In the genomic region with DNA sequence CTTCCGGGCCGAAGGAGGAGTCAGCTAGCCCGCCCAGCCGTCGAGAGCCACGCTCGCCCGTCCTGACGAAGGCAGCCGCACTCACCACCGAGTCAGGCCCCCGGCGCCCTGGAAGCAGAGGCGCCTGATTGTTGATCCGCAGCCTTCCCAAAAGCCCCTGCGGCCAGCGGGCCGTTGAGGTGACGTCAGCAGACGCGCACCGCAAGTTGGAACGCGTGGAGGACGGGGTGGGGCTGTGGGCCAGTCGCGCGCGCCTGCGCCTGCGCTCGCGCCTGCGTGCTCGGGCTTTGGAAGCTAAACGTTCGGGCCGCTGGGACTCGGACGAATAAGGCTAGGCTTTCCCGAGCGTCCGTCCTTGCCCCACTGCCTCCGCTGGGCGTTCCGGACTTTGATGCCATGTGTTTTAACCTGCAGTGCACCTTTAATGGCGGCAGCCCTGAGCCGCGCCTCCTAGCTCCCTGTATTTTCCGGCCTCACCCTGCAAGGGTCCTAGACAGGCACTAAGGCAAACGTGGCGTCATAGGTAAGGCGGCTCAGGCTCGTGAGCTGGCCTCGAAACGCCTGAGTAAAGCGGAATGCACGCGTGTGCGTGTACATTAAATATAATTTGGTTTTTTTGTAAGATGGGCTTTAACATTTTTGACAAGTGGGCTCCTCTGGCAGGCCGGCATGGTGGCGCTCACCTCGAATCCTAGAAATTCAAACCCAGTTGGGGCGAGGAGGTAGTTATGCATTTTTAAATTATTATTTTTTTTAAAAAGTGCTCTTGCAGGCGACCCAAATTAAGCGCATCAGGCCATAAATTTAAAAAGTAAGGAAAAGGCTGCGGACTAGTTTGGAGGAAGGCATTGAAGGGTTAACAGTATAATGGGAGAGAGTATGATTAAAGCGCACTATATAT, we compare ENCODE assay signal across 7 mouse cellular contexts. TPM values are rescaled to one million over a fixed set of nuclear protein-coding genes. Genes with fewer than 3 reads are reported as not detected.
DNase-seq lines count a peak whose midpoint lies in the region; ATAC-seq lines count a peak whose summit lies in the region.

A gene (minus strand): TSS at position 160 of the 901 bp plus-strand sequence.

- WGBS in intestine, embryonic 15.5 days = under 1% methylated on average over 68 of the region's 68 CpGs
- under 1% methylated on average over 68 of the region's 68 CpGs for WGBS in midbrain, embryonic 10.5 days

- peaks cover 6% of the 10 kb centered on the region; the same call in 1 of the 2 replicates for H3K4me1 ChIP-seq in intestine, embryonic 15.5 days (replicated peaks)
- peaks cover 26% of the 10 kb centered on the region for H3K4me1 ChIP-seq in midbrain, embryonic 10.5 days

- H3K36me3 ChIP-seq in intestine, embryonic 15.5 days = 0 out of 2 replicates have a peak, but pooled peaks cover 3% of the 10 kb centered on the region
- H3K36me3 ChIP-seq in midbrain, embryonic 10.5 days = peaks cover 22% of the 10 kb centered on the region

- H3K27ac ChIP-seq in intestine, embryonic 15.5 days = peak within 1 kb of the TSS; percentile 99
- peak within 1 kb of the TSS; percentile 97 for H3K27ac ChIP-seq in midbrain, embryonic 10.5 days (replicated peaks)

- no peaks in the 10 kb centered on the region for H3K27me3 ChIP-seq in intestine, embryonic 15.5 days (replicated peaks)
- H3K27me3 ChIP-seq in midbrain, embryonic 10.5 days (ENCODE audit: low read depth, poor library complexity, severe bottlenecking) = no peaks in the 10 kb centered on the region

- H3K9ac ChIP-seq in intestine, embryonic 15.5 days = peak within 1 kb of the TSS; percentile 81

- peak within 1 kb of the TSS; percentile 59 for H3K4me2 ChIP-seq in intestine, embryonic 15.5 days (replicated peaks)

- ATAC-seq in intestine, embryonic 15.5 days = peak; percentile 98

- intact Hi-C loops in gastrocnemius, postnatal 36 days (cut with DNase I) = loop anchor here (2.0 kb wide), 1 partner anchor 72 kb away; a partner anchor contains a TSS
- intact Hi-C loops in left cerebral cortex, postnatal 25 days (cut with DNase I) = loop anchor here (1.0 to 10.0 kb wide), 4 partner anchors 73 to 652 kb away; a partner anchor contains a TSS

- peak within 1 kb of the TSS; percentile 62 for H3K4me3 ChIP-seq in intestine, embryonic 15.5 days (replicated peaks)
- H3K4me3 ChIP-seq in midbrain, embryonic 10.5 days = peak within 1 kb of the TSS; percentile 68

- H3K9me3 ChIP-seq in intestine, embryonic 15.5 days = no peaks in the 10 kb centered on the region
- no peaks in the 10 kb centered on the region for H3K9me3 ChIP-seq in midbrain, embryonic 10.5 days (replicated peaks)

- DNase-seq in adrenal gland, adult 2 months = peak; percentile 98
- peak; percentile 97 for DNase-seq in embryo, embryonic 11.5 days (ENCODE audit: low read depth, low spot score)
- peak; percentile 91 to 93 for DNase-seq in gastrocnemius, postnatal 36 days
- peak; percentile 97 for DNase-seq in left cerebral cortex, postnatal 25 days (ENCODE audit: low spot score in 2 of 2)
- peak; percentile 98 for DNase-seq in midbrain, embryonic 10.5 days (ENCODE audit: low spot score)
- DNase-seq in right cerebral cortex, postnatal 4 days = peak; percentile 93

RNA-seq across cellular contexts. Expression of the gene that starts here (rescaled TPM):
- total RNA-seq in adrenal gland, adult 2 months (2021) = 10 to 100 TPM; 39.8 to 46.1 TPM
- polyA plus RNA-seq in adrenal gland, adult 2 months (2012; rRNA removed) = 9.0 and 19.5 TPM in 2 replicates
- 10 to 100 TPM; 18.1 to 21.0 TPM for total RNA-seq in gastrocnemius, postnatal 36 days (2021)
- 28.9 and 32.1 TPM in 2 replicates for polyA plus RNA-seq in intestine, embryonic 15.5 days (2015; fragmentation: Nextera tagmentation; extraction: Ambion mirVana)
- total RNA-seq in left cerebral cortex, postnatal 25 days (2021) = 10 to 100 TPM; 35.1 to 37.5 TPM
- 30.7 and 35.8 TPM in 2 replicates for polyA plus RNA-seq in midbrain, embryonic 10.5 days (2016; fragmentation: Nextera tagmentation; extraction: Ambion mirVana)

Comparison
In these comparisons a context has a peak if more than half of its experiments do, and no peak if none do; other contexts are left out.
1. Peak in every context shown above with its lines: DNase-seq, ATAC-seq, H3K4me3 ChIP-seq and H3K27ac ChIP-seq.